Mouse (Mus musculus): ENCODE measurements at regions not wholly inside any gene's neighbourhood (a gene's known extent, or its start where the extent isn't known, plus 50 kb on each side); places are given as distances from the start of the nearest gene placed in this dataset.

DNA sequence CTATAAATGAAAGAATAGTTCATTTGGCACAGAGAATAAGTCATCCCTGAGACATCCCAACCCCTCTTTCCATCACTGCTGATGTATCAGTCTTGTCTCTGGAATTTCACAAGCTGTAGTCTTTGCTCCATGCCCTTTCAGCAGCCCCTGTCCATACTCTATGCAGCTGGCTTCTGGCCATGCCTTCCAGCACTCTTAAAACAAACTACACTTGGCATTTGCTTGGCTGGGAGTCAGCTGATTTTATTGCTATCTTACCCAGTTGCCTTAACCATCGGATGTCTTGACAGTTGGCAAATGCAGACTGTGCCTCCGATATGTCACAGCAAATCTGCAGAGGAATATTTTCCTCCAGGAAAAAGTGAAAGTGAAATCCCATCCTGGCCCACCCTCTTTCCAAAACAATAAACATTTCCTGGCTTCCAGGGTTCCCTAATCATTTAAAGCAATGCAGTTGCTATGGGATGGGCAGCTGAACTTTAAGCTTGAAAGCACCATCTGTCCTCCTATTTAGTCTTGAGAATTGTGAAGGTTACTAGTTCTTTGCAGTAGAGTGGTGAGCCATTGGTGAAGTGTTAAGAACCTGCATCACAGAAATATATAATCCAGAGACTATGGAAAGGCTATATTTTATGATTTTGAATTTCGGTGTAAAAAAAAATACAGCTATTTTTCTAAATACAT lies 385.0 kb downstream of the Kcnj2 start:
- no peak overlapping the region for H3K4me2 ChIP-seq (ENCODE audit: low read length)
- H3K4me1 ChIP-seq (replicated peaks; ENCODE audit: control insufficient read depth, insufficient read depth, low read length), result no peaks in the 10 kb centered on the region; the same call in none of the 2 replicates
- no peaks in the 10 kb centered on the region for H3K36me3 ChIP-seq (ENCODE audit: control insufficient read depth, insufficient read depth)
- 55% methylated on average over 3 of the region's 3 CpGs for WGBS
- no peaks in the 10 kb centered on the region for H3K9me3 ChIP-seq (ENCODE audit: control insufficient read depth, low read length)
- ATAC-seq, result peak; percentile 87
- no peak overlapping the region for H3K9ac ChIP-seq (replicated peaks; ENCODE audit: low read depth, low read length)
- no peak overlapping the region for H3K4me3 ChIP-seq (replicated peaks; ENCODE audit: low read length)
- no peak overlapping the region for H3K27ac ChIP-seq (ENCODE audit: low read length)
- H3K27me3 ChIP-seq (replicated peaks; ENCODE audit: control insufficient read depth, insufficient read depth, low read length), result no peaks in the 10 kb centered on the region

DNA sequence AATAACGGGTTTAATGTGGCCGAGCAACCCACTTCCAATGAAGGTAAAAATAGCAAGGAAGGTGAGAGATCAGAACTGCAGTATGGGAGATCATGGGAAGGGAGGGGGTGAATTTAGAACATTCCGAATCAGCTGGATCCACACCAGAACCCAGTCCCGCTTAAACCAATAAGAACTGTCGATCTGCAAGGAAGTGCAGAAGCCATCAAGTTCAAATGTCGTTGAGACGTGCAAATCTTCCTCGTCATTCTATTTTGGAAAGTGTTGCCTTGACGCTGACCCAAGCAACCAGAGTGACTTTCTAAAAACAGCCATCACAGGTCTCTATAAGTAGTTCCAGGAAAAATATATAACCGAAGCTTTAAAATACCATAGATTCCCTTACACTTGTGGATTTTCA lies 394.1 kb downstream of the Kcnj2 start:
- Histone ChIP-seq H3K36me3 (ENCODE audit: control insufficient read depth, insufficient read depth) (no peaks in the 10 kb centered on the region), H3K4me1 (replicated peaks; ENCODE audit: control insufficient read depth, insufficient read depth, low read length) (no peaks in the 10 kb centered on the region), H3K4me3 (replicated peaks; ENCODE audit: low read length) (no peak overlapping the region), H3K9me3 (ENCODE audit: control insufficient read depth, low read length) (no peaks in the 10 kb centered on the region), H3K4me2 (ENCODE audit: low read length) (no peak overlapping the region), H3K27ac (ENCODE audit: low read length) (no peak overlapping the region), H3K9ac (replicated peaks; ENCODE audit: low read depth, low read length) (no peak overlapping the region), H3K27me3 (replicated peaks; ENCODE audit: control insufficient read depth, insufficient read depth, low read length) (no peaks in the 10 kb centered on the region)
- WGBS, result 93% methylated on average over 10 of the region's 10 CpGs
- no peak for ATAC-seq

DNA sequence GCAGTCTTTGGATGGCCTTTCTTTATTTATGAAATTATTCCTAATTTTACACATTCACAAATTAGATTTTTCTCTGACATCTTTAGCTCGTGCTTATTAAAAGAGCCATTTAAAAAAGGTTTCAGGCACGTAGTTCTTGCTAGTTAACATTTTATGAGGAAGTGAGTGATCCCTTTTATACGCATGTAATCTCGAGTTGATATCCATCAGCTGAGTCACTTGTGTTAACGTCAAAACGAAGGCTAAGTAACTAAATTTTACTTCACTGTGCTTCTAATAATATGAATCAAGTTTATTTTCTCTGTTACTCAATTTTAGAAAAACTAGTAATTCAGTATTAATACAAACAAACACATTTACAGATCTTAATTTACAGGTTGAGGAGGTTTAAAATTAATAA lies 419.0 kb downstream of the Kcnj2 start:
- 85% methylated on average over 6 of the region's 6 CpGs for WGBS
- H3K9me3 ChIP-seq (ENCODE audit: control insufficient read depth, low read length), result no peaks in the 10 kb centered on the region
- H3K4me1 ChIP-seq (replicated peaks; ENCODE audit: control insufficient read depth, insufficient read depth, low read length), result no peaks in the 10 kb centered on the region
- no peak overlapping the region for H3K9ac ChIP-seq (replicated peaks; ENCODE audit: low read depth, low read length)
- H3K36me3 ChIP-seq (ENCODE audit: control insufficient read depth, insufficient read depth), result no peaks in the 10 kb centered on the region
- no peak overlapping the region for H3K27ac ChIP-seq (ENCODE audit: low read length)
- ATAC-seq, result no peak
- H3K27me3 ChIP-seq (replicated peaks; ENCODE audit: control insufficient read depth, insufficient read depth, low read length), result no peaks in the 10 kb centered on the region
- H3K4me3 ChIP-seq (replicated peaks; ENCODE audit: low read length), result no peak overlapping the region
- H3K4me2 ChIP-seq (ENCODE audit: low read length), result no peak overlapping the region

DNA sequence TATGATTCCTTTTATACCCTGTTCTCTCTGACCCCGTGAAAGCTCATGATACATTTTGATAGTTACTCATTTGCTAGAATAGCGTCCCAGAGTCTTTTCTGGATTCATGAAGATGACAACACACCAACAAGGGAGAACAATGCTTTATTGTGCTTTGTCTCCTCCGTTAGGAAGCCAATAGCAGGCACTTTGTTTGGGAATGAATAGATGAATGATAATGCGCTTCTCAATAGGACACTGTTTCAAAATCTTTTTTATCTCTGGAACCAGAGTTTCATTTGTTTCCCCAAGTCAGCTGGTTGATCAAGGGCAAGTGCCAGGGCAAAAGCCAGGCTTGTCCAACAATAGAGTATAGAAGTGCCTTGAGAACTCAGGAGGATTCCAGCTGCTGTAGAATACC lies 446.5 kb downstream of the Kcnj2 start:
- H3K4me3 ChIP-seq (replicated peaks; ENCODE audit: low read length), result no peak overlapping the region
- 42% methylated on average over 4 of the region's 4 CpGs for WGBS
- H3K27me3 ChIP-seq (replicated peaks; ENCODE audit: control insufficient read depth, insufficient read depth, low read length), result no peaks in the 10 kb centered on the region
- H3K9ac ChIP-seq (replicated peaks; ENCODE audit: low read depth, low read length), result no peak overlapping the region
- no peak for ATAC-seq
- H3K4me2 ChIP-seq (ENCODE audit: low read length), result no peak overlapping the region
- no peaks in the 10 kb centered on the region for H3K36me3 ChIP-seq (ENCODE audit: control insufficient read depth, insufficient read depth)
- H3K9me3 ChIP-seq (ENCODE audit: control insufficient read depth, low read length), result no peaks in the 10 kb centered on the region
- H3K4me1 ChIP-seq (replicated peaks; ENCODE audit: control insufficient read depth, insufficient read depth, low read length), result no peaks in the 10 kb centered on the region
- no peak overlapping the region for H3K27ac ChIP-seq (ENCODE audit: low read length)

DNA sequence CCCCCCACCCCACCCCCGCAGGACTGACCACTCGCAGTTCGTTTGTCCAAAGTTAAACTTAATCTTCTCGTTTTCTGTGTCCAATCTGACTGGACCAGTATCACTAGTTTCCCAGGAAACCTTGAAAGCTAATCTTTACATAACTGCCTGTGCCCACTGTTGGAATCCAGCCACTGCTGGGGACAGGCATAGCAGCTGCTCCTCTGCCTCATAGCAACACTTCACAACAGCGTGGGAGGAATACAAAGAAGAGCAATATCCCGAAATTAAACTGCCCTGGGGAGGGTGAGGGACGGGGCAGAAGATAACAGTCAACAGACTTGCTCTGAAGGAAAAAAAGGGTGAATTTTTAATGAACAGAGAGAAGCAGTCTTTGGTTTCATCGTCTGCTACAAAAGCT lies 456.8 kb downstream of the Kcnj2 start:
- Histone ChIP-seq H3K4me3 (replicated peaks; ENCODE audit: low read length) (0 out of 2 replicates have a peak overlapping the region, but pooled peaks have one; percentile 13), H3K9ac (replicated peaks; ENCODE audit: low read depth, low read length) (no peak overlapping the region), H3K27ac (ENCODE audit: low read length) (no peak overlapping the region), H3K4me2 (ENCODE audit: low read length) (peak overlapping the region; percentile 40), H3K36me3 (ENCODE audit: control insufficient read depth, insufficient read depth) (no peaks in the 10 kb centered on the region), H3K27me3 (replicated peaks; ENCODE audit: control insufficient read depth, insufficient read depth, low read length) (no peaks in the 10 kb centered on the region), H3K4me1 (replicated peaks; ENCODE audit: control insufficient read depth, insufficient read depth, low read length) (peaks cover 4% of the 10 kb centered on the region; the same call in 1 of the 2 replicates), H3K9me3 (ENCODE audit: control insufficient read depth, low read length) (no peaks in the 10 kb centered on the region)
- WGBS, result 35% methylated on average over 8 of the region's 8 CpGs
- peak; percentile 88 for ATAC-seq

DNA sequence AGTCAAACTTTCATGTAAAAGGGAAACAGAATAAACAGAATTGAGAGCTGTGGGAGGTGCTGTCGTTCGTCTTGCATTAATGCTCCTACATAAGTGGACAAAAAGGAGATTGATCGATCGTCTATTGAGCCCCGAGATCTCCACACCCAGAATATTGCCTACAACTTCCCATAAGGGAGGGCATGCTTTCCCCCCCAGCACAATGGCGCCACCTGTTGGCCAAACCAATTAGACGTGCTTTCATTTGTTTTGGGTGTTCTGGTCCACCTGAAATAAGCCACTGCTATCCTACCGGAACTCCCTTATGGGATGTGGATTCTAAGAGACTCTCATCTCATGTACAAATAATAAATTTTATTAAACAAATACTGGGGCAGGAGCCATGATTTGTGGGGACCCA lies 457.5 kb downstream of the Kcnj2 start:
- H3K36me3 ChIP-seq (ENCODE audit: control insufficient read depth, insufficient read depth), result no peaks in the 10 kb centered on the region
- H3K9me3 ChIP-seq (ENCODE audit: control insufficient read depth, low read length), result no peaks in the 10 kb centered on the region
- no peak overlapping the region for H3K27ac ChIP-seq (ENCODE audit: low read length)
- WGBS, result 59% methylated on average over 8 of the region's 8 CpGs
- H3K9ac ChIP-seq (replicated peaks; ENCODE audit: low read depth, low read length), result no peak overlapping the region
- H3K4me3 ChIP-seq (replicated peaks; ENCODE audit: low read length), result no peak overlapping the region
- H3K4me1 ChIP-seq (replicated peaks; ENCODE audit: control insufficient read depth, insufficient read depth, low read length), result peaks cover 4% of the 10 kb centered on the region; the same call in 1 of the 2 replicates
- H3K4me2 ChIP-seq (ENCODE audit: low read length), result no peak overlapping the region; the same call in 1 of the 2 replicates
- no peaks in the 10 kb centered on the region for H3K27me3 ChIP-seq (replicated peaks; ENCODE audit: control insufficient read depth, insufficient read depth, low read length)
- ATAC-seq, result no peak; the same call in 1 of the 2 replicates

DNA sequence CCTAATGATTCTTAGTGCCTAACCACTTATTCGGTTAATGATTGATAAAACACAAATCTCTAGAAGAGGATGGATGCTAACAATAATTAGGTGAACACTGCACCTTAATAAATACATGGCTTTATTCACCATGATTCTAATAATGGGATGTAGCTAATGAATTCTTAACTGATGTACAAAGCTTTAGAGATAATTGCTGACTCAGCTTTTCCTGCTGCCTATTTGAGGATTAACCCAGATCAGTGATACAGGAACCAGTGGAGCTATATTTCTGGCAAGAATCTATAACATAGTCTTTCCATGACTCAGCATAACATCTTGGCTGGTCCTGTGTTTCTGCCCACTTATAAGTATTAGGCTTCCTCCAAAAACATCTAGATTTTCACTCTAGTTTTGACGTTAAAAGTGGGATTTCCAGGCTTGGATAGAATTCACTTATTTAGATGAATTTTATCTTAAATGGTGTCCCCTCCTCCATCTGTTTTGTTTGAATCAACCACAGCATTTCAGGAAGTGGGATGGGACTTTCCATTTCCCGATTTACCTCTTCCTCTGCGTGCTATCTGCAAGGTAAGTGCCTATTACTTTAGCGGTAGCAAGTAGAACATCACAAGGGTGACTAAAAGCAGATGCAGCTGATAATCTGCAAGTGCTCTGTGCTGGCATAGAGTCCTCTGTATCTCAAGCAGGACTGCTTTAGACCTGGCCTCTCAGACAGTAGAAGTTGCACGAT lies 460.2 kb downstream of the Kcnj2 start:
- Histone ChIP-seq H3K27me3 (replicated peaks; ENCODE audit: control insufficient read depth, insufficient read depth, low read length) (no peaks in the 10 kb centered on the region), H3K9ac (replicated peaks; ENCODE audit: low read depth, low read length) (no peak overlapping the region), H3K27ac (ENCODE audit: low read length) (no peak overlapping the region), H3K4me3 (replicated peaks; ENCODE audit: low read length) (no peak overlapping the region), H3K4me2 (ENCODE audit: low read length) (no peak overlapping the region), H3K4me1 (replicated peaks; ENCODE audit: control insufficient read depth, insufficient read depth, low read length) (peaks cover 4% of the 10 kb centered on the region; the same call in 1 of the 2 replicates), H3K36me3 (ENCODE audit: control insufficient read depth, insufficient read depth) (no peaks in the 10 kb centered on the region), H3K9me3 (ENCODE audit: control insufficient read depth, low read length) (no peaks in the 10 kb centered on the region)
- no peak for ATAC-seq
- WGBS, result 86% methylated on average over 6 of the region's 6 CpGs

DNA sequence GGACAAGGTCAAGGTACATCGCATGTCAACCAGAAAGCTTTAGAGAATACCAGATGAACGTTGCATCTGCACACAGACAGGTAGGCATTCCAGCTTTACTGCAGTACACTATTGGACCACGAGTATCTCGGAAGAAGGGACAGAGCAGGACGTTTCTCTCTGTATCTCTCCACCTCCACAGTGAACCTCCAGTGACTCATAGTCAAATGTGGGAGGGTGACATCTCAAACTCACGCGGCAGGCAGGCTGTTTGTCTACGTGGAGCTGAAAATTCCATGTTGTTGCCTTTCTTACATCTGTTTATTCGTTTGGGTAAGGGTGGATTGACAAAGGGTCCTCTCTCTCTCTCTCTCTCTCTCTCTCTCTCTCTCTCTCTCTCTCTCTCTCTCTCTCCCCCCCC lies 463.6 kb downstream of the Kcnj2 start:
- Histone ChIP-seq H3K4me3 (replicated peaks; ENCODE audit: low read length) (no peak overlapping the region), H3K36me3 (ENCODE audit: control insufficient read depth, insufficient read depth) (no peaks in the 10 kb centered on the region), H3K4me2 (ENCODE audit: low read length) (no peak overlapping the region), H3K9me3 (ENCODE audit: control insufficient read depth, low read length) (no peaks in the 10 kb centered on the region), H3K4me1 (replicated peaks; ENCODE audit: control insufficient read depth, insufficient read depth, low read length) (no peaks in the 10 kb centered on the region), H3K27me3 (replicated peaks; ENCODE audit: control insufficient read depth, insufficient read depth, low read length) (no peaks in the 10 kb centered on the region), H3K9ac (replicated peaks; ENCODE audit: low read depth, low read length) (no peak overlapping the region), H3K27ac (ENCODE audit: low read length) (no peak overlapping the region)
- WGBS, result 77% methylated on average over 9 of the region's 9 CpGs
- ATAC-seq, result no peak

DNA sequence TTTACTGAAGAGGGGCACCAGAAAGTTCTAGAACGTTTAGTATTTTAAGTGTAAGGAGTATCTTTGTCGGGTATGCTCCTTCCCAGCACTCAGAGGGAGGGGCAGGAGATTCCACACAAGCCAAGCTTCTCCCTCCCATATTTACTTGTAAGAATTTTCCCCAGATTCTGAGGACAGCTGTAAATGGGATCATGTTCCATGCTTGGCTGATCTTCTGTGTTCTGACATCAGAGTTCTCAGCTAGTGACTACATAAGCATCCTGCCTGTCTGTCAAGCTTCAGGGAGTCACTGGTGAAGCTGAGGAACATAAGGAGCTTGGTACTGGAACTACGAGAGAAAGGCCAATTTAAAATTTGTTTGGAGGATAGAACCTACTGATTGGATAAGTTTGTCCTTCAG lies 464.9 kb downstream of the Kcnj2 start:
- Histone ChIP-seq H3K4me3 (replicated peaks; ENCODE audit: low read length) (no peak overlapping the region), H3K36me3 (ENCODE audit: control insufficient read depth, insufficient read depth) (no peaks in the 10 kb centered on the region), H3K27me3 (replicated peaks; ENCODE audit: control insufficient read depth, insufficient read depth, low read length) (no peaks in the 10 kb centered on the region), H3K4me2 (ENCODE audit: low read length) (no peak overlapping the region), H3K9ac (replicated peaks; ENCODE audit: low read depth, low read length) (no peak overlapping the region), H3K4me1 (replicated peaks; ENCODE audit: control insufficient read depth, insufficient read depth, low read length) (no peaks in the 10 kb centered on the region), H3K27ac (ENCODE audit: low read length) (no peak overlapping the region), H3K9me3 (ENCODE audit: control insufficient read depth, low read length) (no peaks in the 10 kb centered on the region)
- 51% methylated on average over 3 of the region's 3 CpGs for WGBS
- no peak for ATAC-seq
